Mouse (Mus musculus) forebrain, embryonic 12.5 days (tissue): ENCODE results near the gene Herc1. TPM values are rescaled to one million over a fixed set of nuclear protein-coding genes. Genes with fewer than 3 reads are reported as not detected.

Experiments used
- ATAC-seq: fragments of 200-750 bp; cut with Nextera tagmentation; 2 replicates; pipeline ENCODE4 v1.8.0; 2017; ENCODE audit warnings: moderate TSS enrichment; ENCODE audit not compliant: low FRiP score
- H3K27ac ChIP-seq: fragments of 300-500 bp; sonication (generic); 2 replicates; pipeline ENCODE4 v1.5.1; 2016; ENCODE audit warnings: mild to moderate bottlenecking
- H3K27me3 ChIP-seq: fragments of 300-500 bp; sonication (generic); 2 replicates; pipeline ENCODE4 v1.6.1; 2016; ENCODE audit warnings: mild to moderate bottlenecking
- H3K36me3 ChIP-seq: fragments of 300-500 bp; sonication (generic); replicated peaks from 2 replicates; pipeline ENCODE4 v1.6.1; 2016; ENCODE audit warnings: mild to moderate bottlenecking
- H3K4me1 ChIP-seq: fragments of 300-500 bp; sonication (generic); 2 replicates; pipeline ENCODE4 v1.6.1; 2016
- H3K4me2 ChIP-seq: fragments of 300-500 bp; sonication (generic); 2 replicates; pipeline ENCODE4 v1.6.1; 2016; ENCODE audit warnings: mild to moderate bottlenecking, moderate library complexity
- H3K4me3 ChIP-seq: fragments of 300-500 bp; sonication (generic); replicated peaks from 2 replicates; pipeline ENCODE4 v1.5.1; 2016; ENCODE audit warnings: mild to moderate bottlenecking
- H3K9ac ChIP-seq: fragments of 300-500 bp; sonication (generic); 2 replicates; pipeline ENCODE4 v1.6.1; 2016; ENCODE audit warnings: mild to moderate bottlenecking
- H3K9me3 ChIP-seq: fragments of 300-500 bp; sonication (generic); 2 replicates; pipeline ENCODE4 v1.6.1; 2016
- WGBS: fragments of 180-500 bp; shearing (Covaris S2); methylation state at CpG from one replicate; pipeline ENCODE4 v1.1.7; 2016; 5-methylcytosine and 5-hydroxymethylcytosine counted together
- polyA plus RNA-seq: library from polyadenylated mRNA; unstranded; fragments of >200 nt; fragmentation: Nextera tagmentation; extraction: Ambion mirVana; gene quantifications from 2 replicates; pipeline ENCODE4 v1.2.1, GENCODE M21; 2016

Gene Herc1
- polyA plus RNA-seq, 1 experiment from 2014 or later: 54.9 TPM

DNA sequence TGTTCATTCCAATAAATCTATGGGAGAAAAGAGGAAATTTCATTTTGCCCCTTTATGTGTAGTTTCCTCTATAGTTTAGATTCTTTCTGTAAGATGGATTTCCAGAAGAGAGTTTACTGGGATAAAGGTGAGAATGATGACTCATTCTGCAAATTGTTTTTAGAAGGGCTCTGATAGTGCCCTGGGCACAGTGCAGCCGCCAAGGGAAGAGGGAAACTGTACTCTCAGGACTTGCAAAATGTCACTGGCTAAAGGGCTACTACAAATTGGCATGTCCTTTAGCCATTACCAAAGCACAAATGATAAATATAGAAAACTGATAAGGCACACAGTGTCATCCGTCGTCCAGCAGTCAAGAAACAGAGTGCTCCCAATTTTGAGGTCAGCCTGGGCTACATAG is 19.8 kb upstream of the Herc1 start:
- Histone ChIP-seq H3K27me3 (no peaks in the 10 kb centered on the region), H3K9ac (no peak overlapping the region), H3K36me3 (no peaks in the 10 kb centered on the region), H3K4me1 (no peaks in the 10 kb centered on the region), H3K4me3 (no peak overlapping the region), H3K4me2 (no peak overlapping the region), H3K27ac (no peak overlapping the region), H3K9me3 (no peaks in the 10 kb centered on the region)
- WGBS: 85% methylated on average over 3 of the region's 3 CpGs
- no peak for ATAC-seq

DNA sequence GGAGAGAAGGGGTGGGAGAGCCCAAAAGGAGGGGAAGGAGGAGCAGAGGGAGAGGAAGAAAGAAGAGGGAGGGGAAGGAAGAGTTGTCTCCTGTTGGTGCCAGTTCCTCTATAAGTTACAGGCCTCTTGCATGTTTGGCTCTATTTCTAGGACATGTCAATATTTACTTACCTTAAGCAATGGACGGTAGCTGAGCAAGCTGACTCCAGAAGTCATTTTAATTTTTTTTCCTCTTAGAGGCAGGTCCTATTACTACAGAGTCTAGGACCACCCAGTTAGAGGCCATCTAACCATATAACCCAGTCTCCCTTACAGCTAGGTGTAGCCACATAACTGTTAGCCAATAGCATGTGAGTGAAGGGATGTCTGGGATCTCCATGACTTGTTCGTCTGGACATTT is 18.7 kb upstream of the Herc1 start:
- Histone ChIP-seq H3K9ac (no peak overlapping the region), H3K36me3 (no peaks in the 10 kb centered on the region), H3K4me3 (no peak overlapping the region), H3K27ac (no peak overlapping the region), H3K9me3 (no peaks in the 10 kb centered on the region), H3K27me3 (no peaks in the 10 kb centered on the region), H3K4me2 (no peak overlapping the region), H3K4me1 (no peaks in the 10 kb centered on the region)
- 80% methylated on average over 2 of the region's 2 CpGs for WGBS
- ATAC-seq: no peak

DNA sequence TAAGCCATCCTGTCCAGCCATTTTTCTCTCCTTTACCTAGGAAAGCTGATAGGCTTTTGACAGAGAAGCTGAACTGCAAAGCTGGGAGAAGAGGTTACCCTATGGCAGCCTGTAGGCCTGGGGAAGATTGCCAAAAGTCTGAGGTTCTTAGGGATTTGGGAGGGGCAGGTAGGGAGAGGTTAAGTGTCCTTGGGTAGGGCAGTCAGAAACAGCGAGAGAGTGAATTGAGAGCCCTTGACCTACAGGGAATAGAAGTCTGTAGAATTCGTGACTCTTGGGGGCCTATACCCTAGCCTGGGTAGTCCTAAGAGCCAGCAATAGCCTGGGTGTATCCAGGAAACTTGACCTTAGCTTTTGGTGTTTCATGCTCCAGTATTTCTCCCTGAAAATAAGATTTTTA is 17.9 kb upstream of the Herc1 start:
- 80% methylated on average over 2 of the region's 2 CpGs for WGBS
- Histone ChIP-seq H3K9ac (no peak overlapping the region), H3K4me3 (no peak overlapping the region), H3K9me3 (no peaks in the 10 kb centered on the region), H3K4me1 (no peaks in the 10 kb centered on the region), H3K27me3 (no peaks in the 10 kb centered on the region), H3K36me3 (no peaks in the 10 kb centered on the region), H3K27ac (no peak overlapping the region), H3K4me2 (no peak overlapping the region)
- ATAC-seq: no peak

DNA sequence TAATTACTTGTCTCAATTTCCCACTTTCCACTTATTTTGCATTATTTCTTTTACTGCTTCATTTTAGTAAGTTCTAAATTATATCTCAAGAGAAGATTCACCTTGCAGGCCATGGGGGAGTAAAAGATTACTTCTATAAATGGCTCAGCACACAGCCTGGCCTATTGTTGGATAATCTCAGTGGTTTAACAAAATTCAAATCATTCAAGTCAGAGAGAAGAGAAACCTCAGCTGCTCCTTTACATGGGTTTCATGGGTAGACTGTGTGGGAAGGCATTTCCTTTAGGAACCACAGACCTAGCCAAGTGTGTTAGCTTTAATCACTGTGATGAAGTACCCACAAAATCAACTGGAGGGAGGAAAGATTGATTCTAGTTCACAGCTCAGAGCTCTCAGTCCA is 13.0 kb upstream of the Herc1 start:
- Histone ChIP-seq H3K36me3 (no peaks in the 10 kb centered on the region), H3K4me1 (no peaks in the 10 kb centered on the region), H3K27me3 (no peaks in the 10 kb centered on the region), H3K27ac (no peak overlapping the region), H3K4me2 (no peak overlapping the region), H3K9ac (no peak overlapping the region), H3K9me3 (no peaks in the 10 kb centered on the region), H3K4me3 (no peak overlapping the region)
- no peak for ATAC-seq

DNA sequence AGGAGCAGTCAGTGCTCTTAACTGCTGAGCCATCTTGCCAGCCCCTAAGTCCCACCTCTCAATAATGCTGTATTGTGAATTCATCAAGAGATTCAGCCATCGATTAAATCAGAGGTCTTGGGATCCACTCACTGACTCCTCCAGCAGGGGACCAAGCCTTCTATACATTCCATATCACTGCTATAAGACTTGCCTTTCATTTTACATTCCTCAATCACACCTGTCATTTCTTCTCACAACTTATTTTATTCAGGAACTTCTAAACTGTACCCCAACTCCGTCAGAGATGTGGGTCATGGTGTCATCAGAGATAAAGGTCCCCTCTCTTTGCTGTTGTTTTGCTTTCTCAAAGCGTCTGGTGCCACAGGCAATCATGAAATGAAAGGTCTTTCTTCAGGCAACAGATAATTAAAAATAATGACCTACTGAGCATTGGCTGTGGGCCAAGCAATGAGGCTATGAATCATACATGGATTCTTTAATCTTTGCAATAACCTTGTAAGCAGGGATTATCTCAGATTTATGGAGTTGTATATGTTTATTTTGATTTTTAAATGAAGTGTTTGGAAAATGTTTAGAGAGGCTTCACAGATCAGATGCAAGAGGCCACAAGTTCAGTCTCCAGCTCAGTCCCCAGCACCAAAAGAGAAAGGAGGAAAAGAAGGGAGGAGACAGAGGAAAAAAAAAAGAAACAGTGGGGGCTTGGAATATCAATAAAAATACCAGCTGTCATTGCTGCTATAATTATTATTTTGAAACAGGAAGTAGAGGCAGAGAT is 12.1 kb upstream of the Herc1 start:
- Histone ChIP-seq H3K36me3 (no peaks in the 10 kb centered on the region), H3K9me3 (no peaks in the 10 kb centered on the region), H3K4me3 (no peak overlapping the region), H3K27me3 (no peaks in the 10 kb centered on the region), H3K4me1 (no peaks in the 10 kb centered on the region), H3K4me2 (no peak overlapping the region), H3K9ac (no peak overlapping the region), H3K27ac (no peak overlapping the region)
- ATAC-seq: no peak
- WGBS: 50% methylated on average over 3 of the region's 3 CpGs

DNA sequence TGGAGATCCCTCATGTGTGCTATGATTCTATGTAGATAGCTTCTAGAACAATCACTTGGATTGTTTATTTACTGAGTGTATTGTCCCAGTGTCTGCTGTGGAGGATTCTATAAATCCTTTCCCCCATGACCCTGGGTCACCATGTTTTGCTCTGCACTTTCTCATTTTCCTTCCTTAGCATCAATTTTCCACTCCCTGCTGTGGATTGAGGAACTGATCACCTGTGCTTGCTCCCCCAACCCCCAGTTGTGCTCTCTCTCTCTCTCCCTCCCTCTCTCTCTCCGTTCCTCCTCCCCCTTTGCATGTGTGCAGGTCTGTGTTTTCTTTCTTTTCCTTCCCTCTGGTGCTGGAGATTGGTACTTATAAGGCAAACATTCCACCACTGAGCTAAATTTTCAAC is 10.5 kb upstream of the Herc1 start:
- Histone ChIP-seq H3K4me3 (no peak overlapping the region), H3K9me3 (no peaks in the 10 kb centered on the region), H3K27ac (no peak overlapping the region), H3K27me3 (no peaks in the 10 kb centered on the region), H3K36me3 (no peaks in the 10 kb centered on the region), H3K4me1 (no peaks in the 10 kb centered on the region), H3K4me2 (no peak overlapping the region), H3K9ac (no peak overlapping the region)
- 44% methylated on average over 1 of the region's 1 CpGs for WGBS
- ATAC-seq: no peak

DNA sequence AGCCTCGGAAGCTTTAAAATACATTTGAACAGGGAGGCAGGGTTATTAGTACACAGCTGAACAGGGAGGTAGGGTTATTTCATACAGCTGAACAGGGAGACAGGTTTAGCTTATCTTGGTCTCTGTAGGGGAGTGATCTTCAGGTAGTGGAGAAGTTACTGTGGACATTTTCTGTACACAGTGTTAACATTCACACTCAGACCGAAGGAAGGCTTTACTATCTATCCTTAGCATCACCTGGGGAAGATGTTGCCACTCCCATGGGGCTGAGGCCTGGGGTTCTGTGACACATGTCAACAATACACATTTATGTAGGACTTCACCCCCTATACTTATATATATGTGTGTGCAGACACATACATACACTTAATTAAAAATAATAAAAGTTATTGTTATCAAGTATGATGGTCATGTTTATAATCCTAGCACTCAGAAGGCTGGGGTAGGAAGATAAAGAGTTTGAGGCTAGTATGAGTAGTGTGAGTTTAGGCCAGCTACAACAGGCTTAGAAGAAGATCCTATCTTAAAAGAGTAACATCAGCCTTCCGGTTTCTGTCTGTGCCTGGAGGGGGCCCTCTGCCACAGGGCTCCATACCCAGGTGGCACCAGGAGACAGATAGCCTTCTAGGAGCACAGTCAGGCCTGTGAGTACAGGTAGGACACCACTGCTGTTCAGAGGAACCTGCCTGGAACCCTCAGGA is 9.7 kb upstream of the Herc1 start:
- Histone ChIP-seq H3K27ac (no peak overlapping the region), H3K27me3 (no peaks in the 10 kb centered on the region), H3K4me3 (no peak overlapping the region), H3K4me1 (no peaks in the 10 kb centered on the region), H3K9me3 (no peaks in the 10 kb centered on the region), H3K36me3 (no peaks in the 10 kb centered on the region), H3K9ac (no peak overlapping the region), H3K4me2 (no peak overlapping the region)
- 83% methylated on average over 3 of the region's 3 CpGs for WGBS
- ATAC-seq: no peak

DNA sequence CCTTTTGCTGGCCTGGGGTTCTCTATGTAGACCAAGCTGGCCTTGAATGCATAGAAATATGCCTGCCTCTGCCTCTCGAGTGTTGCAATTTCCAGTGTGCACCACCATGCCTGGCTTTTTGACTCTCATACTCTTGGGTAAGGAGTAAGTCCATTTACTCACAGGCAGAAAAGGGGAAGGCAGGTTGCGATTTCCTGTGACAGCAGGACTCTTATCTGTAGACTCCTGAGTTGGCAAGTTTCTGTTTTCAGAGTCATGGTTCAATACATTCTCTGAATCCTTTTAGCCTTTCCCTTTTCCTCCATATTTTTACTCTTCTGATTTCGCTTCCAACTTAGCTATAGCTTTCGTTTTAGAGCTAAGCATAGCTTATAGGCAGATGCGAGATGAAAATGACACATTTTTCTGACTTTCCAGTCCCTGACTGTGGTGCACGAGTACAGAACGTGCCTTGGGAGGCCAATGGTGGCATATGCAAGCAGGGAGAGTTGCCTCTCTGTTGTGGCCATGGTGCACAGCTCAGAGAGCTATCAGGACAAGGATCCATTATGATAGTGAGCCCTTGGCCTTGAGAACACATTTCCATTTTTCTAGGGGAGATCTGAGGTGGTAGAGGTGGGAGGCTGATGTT is 2.7 kb upstream of the Herc1 start:
- H3K4me2 ChIP-seq: no peak overlapping the region
- WGBS: 87% methylated on average over 7 of the region's 7 CpGs
- no peaks in the 10 kb centered on the region for H3K36me3 ChIP-seq
- H3K9me3 ChIP-seq: no peaks in the 10 kb centered on the region
- H3K4me1 ChIP-seq: peaks cover 19% of the 10 kb centered on the region
- H3K27ac ChIP-seq: no peak overlapping the region
- H3K27me3 ChIP-seq: no peaks in the 10 kb centered on the region
- no peak for ATAC-seq
- no peak overlapping the region for H3K9ac ChIP-seq
- H3K4me3 ChIP-seq: no peak overlapping the region

DNA sequence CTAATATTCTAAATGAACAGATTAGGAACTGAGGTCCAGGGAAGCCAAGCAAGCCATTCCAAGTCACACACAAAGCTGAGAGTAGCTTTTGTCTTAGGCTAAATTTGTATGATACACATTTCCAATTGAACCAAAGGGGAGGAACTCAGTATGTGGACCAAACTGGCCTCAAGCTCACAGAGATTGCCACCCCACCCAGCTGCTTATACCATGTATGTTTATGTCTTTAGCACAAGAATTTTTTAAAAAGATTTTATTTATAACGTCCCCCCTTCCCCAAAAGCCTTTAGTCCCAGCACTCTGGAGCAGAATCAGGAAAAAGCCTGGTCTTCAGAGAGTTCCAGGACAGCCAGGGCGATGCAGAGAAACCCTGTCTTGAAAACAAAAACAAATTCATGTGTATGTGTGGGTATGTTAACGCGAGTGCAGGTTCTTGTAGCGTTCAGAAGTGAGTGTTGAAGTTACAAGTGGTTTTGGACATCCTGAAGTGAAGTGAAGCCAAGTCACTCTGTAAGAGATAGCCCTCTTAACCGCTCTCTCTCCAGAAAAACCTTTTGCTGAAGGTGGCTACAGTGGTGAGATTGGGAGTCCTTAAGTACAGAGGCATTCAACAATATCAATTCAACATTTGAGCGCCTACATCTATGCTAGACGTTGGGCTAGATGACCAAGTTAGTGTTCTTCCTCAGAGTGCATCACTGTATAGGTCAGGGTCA is 948 bp upstream of the Herc1 start:
- no peak; the same call in 1 of the 2 replicates for ATAC-seq
- Histone ChIP-seq H3K4me3 (peak overlapping the region; percentile 96), H3K4me1 (peaks cover 20% of the 10 kb centered on the region), H3K36me3 (no peaks in the 10 kb centered on the region), H3K9ac (peak overlapping the region; percentile 96), H3K4me2 (peak overlapping the region; percentile 79), H3K27me3 (no peaks in the 10 kb centered on the region), H3K9me3 (no peaks in the 10 kb centered on the region), H3K27ac (peak overlapping the region; percentile 98)
- WGBS: 33% methylated on average over 8 of the region's 8 CpGs

DNA sequence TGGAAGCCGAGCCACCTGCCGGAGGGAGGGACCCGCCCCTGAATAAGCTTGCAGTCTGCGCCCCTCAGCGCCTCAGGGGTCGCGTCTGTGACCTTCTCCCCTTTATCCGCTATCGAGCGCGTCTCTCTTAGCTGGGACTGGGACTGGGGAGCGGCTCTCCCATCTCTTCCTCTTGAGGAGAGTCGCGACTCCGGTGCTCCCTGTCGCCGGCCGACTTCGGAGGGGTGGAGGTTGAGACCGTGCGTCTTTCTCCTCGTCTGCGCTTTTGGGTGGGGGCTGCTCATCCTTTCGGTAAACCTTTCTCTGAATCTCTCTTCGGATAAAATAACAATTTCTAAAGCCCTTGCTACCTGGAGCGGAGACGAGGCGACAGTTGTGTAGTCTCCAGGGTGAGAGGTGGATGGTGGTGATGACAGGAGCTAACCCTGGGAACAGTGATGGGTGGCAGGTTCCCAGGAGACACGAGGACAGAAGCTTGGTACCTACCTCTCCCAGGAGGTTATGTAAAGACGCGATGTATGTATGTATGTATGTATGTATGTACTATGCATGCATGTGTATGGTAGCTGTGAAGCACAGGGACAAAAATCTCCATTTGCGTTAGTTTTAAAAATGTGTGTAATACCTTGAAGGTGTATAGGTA is 659 bp downstream of the Herc1 start:
- H3K9me3 ChIP-seq: no peaks in the 10 kb centered on the region
- peak overlapping the region; percentile 96 for H3K9ac ChIP-seq
- no peaks in the 10 kb centered on the region for H3K27me3 ChIP-seq
- under 1% methylated on average over 32 of the region's 32 CpGs for WGBS
- H3K27ac ChIP-seq: peak overlapping the region; percentile 98
- peaks cover 20% of the 10 kb centered on the region for H3K4me1 ChIP-seq
- H3K36me3 ChIP-seq: no peaks in the 10 kb centered on the region
- no peak for ATAC-seq
- H3K4me2 ChIP-seq: peak overlapping the region; percentile 79
- peak overlapping the region; percentile 96 for H3K4me3 ChIP-seq

DNA sequence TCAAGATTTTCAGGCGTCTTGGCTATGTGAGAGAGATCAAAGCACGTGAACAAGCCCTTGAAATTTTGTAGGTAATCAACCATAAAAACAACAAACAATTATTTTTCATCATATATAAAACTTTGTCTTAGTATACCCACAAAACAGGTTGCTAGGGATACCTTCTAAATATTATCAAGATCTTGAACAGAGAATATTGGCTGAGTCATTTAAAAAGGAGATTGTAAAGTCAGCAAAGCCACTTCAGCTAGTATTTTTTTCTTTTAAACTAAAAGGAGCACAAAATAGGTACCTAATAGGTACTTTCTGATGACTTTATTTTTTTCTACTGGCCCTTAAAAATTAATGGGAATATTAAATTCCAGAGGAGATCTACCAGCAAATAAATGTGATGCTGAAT is 2.5 kb downstream of the Herc1 start:
- ATAC-seq: no peak

DNA sequence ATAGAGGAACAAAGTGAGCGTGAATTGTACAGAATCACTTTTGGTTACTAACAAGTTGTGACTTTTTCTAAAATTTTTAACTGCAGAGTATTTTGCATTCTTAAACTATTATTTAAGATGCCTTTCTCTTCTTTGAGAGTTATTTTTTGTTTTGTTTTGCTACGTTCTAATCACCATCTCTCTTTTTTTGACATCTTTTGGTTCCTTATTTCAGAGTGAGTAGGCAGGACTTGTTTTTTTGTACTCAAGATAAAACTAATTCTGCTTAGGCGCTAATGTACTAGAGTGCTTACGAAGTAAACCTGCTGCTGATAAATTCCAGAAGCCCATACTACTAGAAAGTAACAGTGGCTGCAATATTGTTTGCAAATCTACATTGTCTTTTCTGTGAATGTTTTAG is 8.9 kb downstream of the Herc1 start:
- no peak overlapping the region for H3K27ac ChIP-seq
- no peak overlapping the region for H3K4me2 ChIP-seq
- no peaks in the 10 kb centered on the region for H3K27me3 ChIP-seq
- WGBS: 89% methylated on average over 4 of the region's 4 CpGs
- H3K36me3 ChIP-seq: no peaks in the 10 kb centered on the region
- ATAC-seq: no peak
- peaks cover 9% of the 10 kb centered on the region for H3K4me1 ChIP-seq
- H3K9ac ChIP-seq: no peak overlapping the region
- no peak overlapping the region for H3K4me3 ChIP-seq
- no peaks in the 10 kb centered on the region for H3K9me3 ChIP-seq

More for the DNA sequence above, 2.5 kb downstream of the Herc1 start:
- Histone ChIP-seq H3K4me3 (no peak overlapping the region), H3K9ac (no peak overlapping the region), H3K4me2 (peak overlapping the region; percentile 79; the same call in 1 of the 2 replicates), H3K4me1 (peaks cover 20% of the 10 kb centered on the region), H3K27me3 (no peaks in the 10 kb centered on the region), H3K36me3 (no peaks in the 10 kb centered on the region), H3K9me3 (no peaks in the 10 kb centered on the region), H3K27ac (no peak overlapping the region)
- 85% methylated on average over 2 of the region's 2 CpGs for WGBS
